Mouse (Mus musculus) gastrocnemius, adult 8-10 months (tissue): ENCODE measurements at regions not wholly inside any gene's neighbourhood (a gene's known extent, or its start where the extent isn't known, plus 50 kb on each side); places are given as distances from the start of the nearest gene placed in this dataset.
A peak's percentile ranks its signal among the peaks of the same experiment; 100 is the strongest.

Experiments
- DNase-seq, 2 experiments: peaks; one replicate each; pipeline ENCODE4 v3.0.0; 2022; ENCODE audit warnings: low spot score in 2 of 2

- DNase-seq: no peak
Measured at GRCm38 (mm10) chrX:19201383-19201782, 279.7 kb downstream of the Tex13c3 start.

- DNase-seq: no peak
Measured at GRCm38 (mm10) chrX:19199531-19199930, 281.6 kb downstream of the Tex13c3 start.

GRCm38 (mm10) chrX:19168983-19169382 lies 312.1 kb downstream of the Tex13c3 start:
- no peak for DNase-seq

GRCm38 (mm10) chrX:19168546-19168945 lies 312.6 kb downstream of the Tex13c3 start:
- DNase-seq: no peak

GRCm38 (mm10) chrX:19168111-19168510 lies 313.0 kb downstream of the Tex13c3 start:
- DNase-seq: no peak

- DNase-seq: peak in 1 of 2 experiments; percentile 12
Measured at GRCm38 (mm10) chrX:19167121-19167853, 313.8 kb downstream of the Tex13c3 start.

- no peak for DNase-seq
Measured at GRCm38 (mm10) chrX:19165891-19166644, 315.1 kb downstream of the Tex13c3 start.

GRCm38 (mm10) chrX:19164151-19164550 lies 317.0 kb downstream of the Tex13c3 start:
- no peak for DNase-seq

- no peak for DNase-seq
Measured at GRCm38 (mm10) chrX:19162958-19163357, 318.2 kb downstream of the Tex13c3 start.

GRCm38 (mm10) chrX:19162351-19162750 lies 318.8 kb downstream of the Tex13c3 start:
- DNase-seq: no peak

- no peak for DNase-seq
Measured at GRCm38 (mm10) chrX:19160275-19160930, 320.7 kb downstream of the Tex13c3 start.

- DNase-seq: no peak
Measured at GRCm38 (mm10) chrX:19157464-19158203, 323.5 kb downstream of the Tex13c3 start.

- no peak for DNase-seq
Measured at GRCm38 (mm10) chrX:19153619-19154018, 327.5 kb downstream of the Tex13c3 start.

- no peak for DNase-seq
Measured at GRCm38 (mm10) chrX:19152170-19152861, 328.8 kb downstream of the Tex13c3 start.

- DNase-seq: no peak
Measured at GRCm38 (mm10) chrX:19150606-19151005, 330.5 kb downstream of the Tex13c3 start.

GRCm38 (mm10) chrX:19148672-19149071 lies 332.4 kb downstream of the Tex13c3 start:
- no peak for DNase-seq

GRCm38 (mm10) chrX:19148251-19148650 lies 332.9 kb downstream of the Tex13c3 start:
- DNase-seq: no peak

- no peak for DNase-seq
Measured at GRCm38 (mm10) chrX:19112753-19113152, 368.4 kb downstream of the Tex13c3 start.

GRCm38 (mm10) chrX:19102911-19103310 lies 378.2 kb downstream of the Tex13c3 start:
- DNase-seq: no peak

GRCm38 (mm10) chrX:19095960-19096359 lies 385.2 kb downstream of the Tex13c3 start:
- no peak for DNase-seq

- DNase-seq: no peak
Measured at GRCm38 (mm10) chrX:19084435-19084834, 396.7 kb downstream of the Tex13c3 start.
